Mouse (Mus musculus) cortical plate, adult 2 months (tissue): ENCODE data around the gene Galns.

ENCODE experiments used
- CTCF ChIP-seq: fragments of 200-500 bp; IDR thresholded peaks from 2 replicates; pipeline ENCODE4 v1.5.1; 2011; ENCODE audit warnings: mild to moderate bottlenecking, control low read depth, low read length; ENCODE audit not compliant: insufficient read depth; ENCODE audit errors: extremely low read depth
- POLR2A ChIP-seq: fragments of 200-500 bp; IDR thresholded peaks from 2 replicates; pipeline ENCODE4 v1.6.1; 2011; ENCODE audit warnings: mild to moderate bottlenecking, low read length, control low read depth; ENCODE audit not compliant: insufficient read depth; ENCODE audit errors: extremely low read depth

DNA sequence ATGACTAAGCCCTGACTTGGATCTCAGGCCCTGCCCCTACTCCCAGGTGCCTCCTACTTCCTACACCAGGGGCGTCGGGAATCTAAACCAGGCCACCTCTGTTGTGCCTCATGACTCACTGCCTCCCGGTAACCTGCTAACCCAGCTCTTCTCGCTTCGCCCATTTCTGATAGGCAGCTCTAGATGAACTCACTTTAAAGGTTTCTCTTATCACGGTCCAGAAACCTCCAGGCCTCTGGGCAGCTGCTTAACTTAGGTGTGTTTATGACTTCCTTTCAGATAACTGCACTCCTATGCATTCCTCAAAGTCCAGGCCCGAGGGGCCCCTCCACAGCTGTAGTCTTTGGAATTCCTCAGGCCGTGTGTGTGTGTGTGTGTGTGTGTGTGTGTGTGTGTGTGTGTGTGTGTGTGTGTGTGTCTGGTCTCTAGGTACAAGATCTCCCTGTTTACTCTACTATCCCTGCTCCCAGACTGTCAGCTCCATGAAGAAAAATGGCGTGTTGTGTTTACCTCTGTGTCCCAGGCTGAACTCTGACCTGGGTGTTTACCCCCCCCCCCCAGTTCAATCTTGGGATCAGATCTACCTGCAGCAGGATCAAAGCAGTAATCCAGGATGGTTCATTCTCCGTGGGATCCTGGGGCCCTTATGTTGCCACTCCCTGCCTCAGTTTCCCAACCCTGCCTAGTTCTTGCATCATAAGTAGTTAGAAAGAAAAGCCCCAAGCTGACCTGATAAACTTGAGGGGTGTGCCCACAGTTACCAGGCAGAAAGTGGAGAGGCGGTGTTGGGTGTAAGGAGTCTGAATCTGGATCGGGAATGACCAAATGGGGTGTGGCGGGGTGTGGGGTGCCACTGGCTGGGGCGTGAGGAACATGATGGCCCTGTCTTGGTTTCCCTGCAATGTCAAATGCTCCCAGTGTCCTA, 24.9 kb upstream of the Galns start:
- TF ChIP-seq CTCF, result no peak
- TF ChIP-seq POLR2A, result no peak
